Mouse (Mus musculus) ovary, postnatal 36 days (tissue): ENCODE data around the gene Itga10.
"Not testable (repeated sequence)": the region's sequence is repeated elsewhere in the genome, so short reads cannot be mapped to it uniquely, and the experiment has no call there.

Experiments
- DNase-seq: peaks from one replicate; pipeline ENCODE4 v3.0.0; 2022; ENCODE audit warnings: low spot score, mixed read lengths

The Itga10 gene

GRCm38 (mm10) chr3:96680269-96680956 is 35.0 kb downstream of the Itga10 start:
- DNase-seq: no peak

- DNase-seq: no peak
Measured at GRCm38 (mm10) chr3:96683496-96683895, 38.1 kb downstream of the Itga10 start.

- peak; percentile 72 for DNase-seq
Measured at GRCm38 (mm10) chr3:96684151-96684821, 38.9 kb downstream of the Itga10 start.

GRCm38 (mm10) chr3:96684822-96685156 is 39.4 kb downstream of the Itga10 start:
- no peak for DNase-seq

- DNase-seq: not testable (repeated sequence)
Measured at GRCm38 (mm10) chr3:96686057-96686456, 40.7 kb downstream of the Itga10 start.

GRCm38 (mm10) chr3:96688854-96689253 is 43.5 kb downstream of the Itga10 start:
- no peak for DNase-seq

- no peak for DNase-seq
Measured at GRCm38 (mm10) chr3:96690298-96690697, 44.9 kb downstream of the Itga10 start.

GRCm38 (mm10) chr3:96692506-96692905 is 47.1 kb downstream of the Itga10 start:
- peak; percentile 62 for DNase-seq

GRCm38 (mm10) chr3:96693579-96693978 is 48.2 kb downstream of the Itga10 start:
- no peak for DNase-seq

GRCm38 (mm10) chr3:96696198-96696765 is 50.9 kb downstream of the Itga10 start, which contains the start of gene Pias3:
Pias3 (plus strand) TSS chr3:96696384.
- peak; percentile 88 for DNase-seq

GRCm38 (mm10) chr3:96696766-96697732 is 51.7 kb downstream of the Itga10 start:
- peak; percentile 94 for DNase-seq

GRCm38 (mm10) chr3:96698993-96699690 is 53.8 kb downstream of the Itga10 start:
- DNase-seq: no peak

GRCm38 (mm10) chr3:96700376-96700775 is 55.0 kb downstream of the Itga10 start:
- no peak for DNase-seq

GRCm38 (mm10) chr3:96701003-96701402 is 55.6 kb downstream of the Itga10 start:
- no peak for DNase-seq

- no peak for DNase-seq
Measured at GRCm38 (mm10) chr3:96704778-96705177, 59.4 kb downstream of the Itga10 start.

- no peak for DNase-seq
Measured at GRCm38 (mm10) chr3:96706217-96706616, 60.8 kb downstream of the Itga10 start.

- DNase-seq: no peak
Measured at GRCm38 (mm10) chr3:96706984-96707383, 61.6 kb downstream of the Itga10 start.

GRCm38 (mm10) chr3:96707903-96708683 is 62.7 kb downstream of the Itga10 start, which contains the start of gene Nudt17:
Nudt17 (minus strand) TSS chr3:96708562.
- DNase-seq: peak; percentile 84

GRCm38 (mm10) chr3:96708684-96709064 is 63.3 kb downstream of the Itga10 start:
- no peak for DNase-seq
